Mouse (Mus musculus) kidney, adult 2 months (tissue): ENCODE measurements around the gene Ankrd24.

Source experiments
- CTCF ChIP-seq: fragments of 200-500 bp; conservative IDR thresholded peaks from 2 replicates; pipeline ENCODE4 v1.5.1; 2011; ENCODE audit warnings: low read depth, mild to moderate bottlenecking, control low read depth, low read length, moderate library complexity, mixed read lengths; ENCODE audit not compliant: insufficient read depth, insufficient read length
- POLR2A ChIP-seq: fragments of 200-500 bp; IDR thresholded peaks from one replicate; pipeline ENCODE4 v1.6.1; 2011; ENCODE audit warnings: low read depth, low read length, control low read depth

DNA sequence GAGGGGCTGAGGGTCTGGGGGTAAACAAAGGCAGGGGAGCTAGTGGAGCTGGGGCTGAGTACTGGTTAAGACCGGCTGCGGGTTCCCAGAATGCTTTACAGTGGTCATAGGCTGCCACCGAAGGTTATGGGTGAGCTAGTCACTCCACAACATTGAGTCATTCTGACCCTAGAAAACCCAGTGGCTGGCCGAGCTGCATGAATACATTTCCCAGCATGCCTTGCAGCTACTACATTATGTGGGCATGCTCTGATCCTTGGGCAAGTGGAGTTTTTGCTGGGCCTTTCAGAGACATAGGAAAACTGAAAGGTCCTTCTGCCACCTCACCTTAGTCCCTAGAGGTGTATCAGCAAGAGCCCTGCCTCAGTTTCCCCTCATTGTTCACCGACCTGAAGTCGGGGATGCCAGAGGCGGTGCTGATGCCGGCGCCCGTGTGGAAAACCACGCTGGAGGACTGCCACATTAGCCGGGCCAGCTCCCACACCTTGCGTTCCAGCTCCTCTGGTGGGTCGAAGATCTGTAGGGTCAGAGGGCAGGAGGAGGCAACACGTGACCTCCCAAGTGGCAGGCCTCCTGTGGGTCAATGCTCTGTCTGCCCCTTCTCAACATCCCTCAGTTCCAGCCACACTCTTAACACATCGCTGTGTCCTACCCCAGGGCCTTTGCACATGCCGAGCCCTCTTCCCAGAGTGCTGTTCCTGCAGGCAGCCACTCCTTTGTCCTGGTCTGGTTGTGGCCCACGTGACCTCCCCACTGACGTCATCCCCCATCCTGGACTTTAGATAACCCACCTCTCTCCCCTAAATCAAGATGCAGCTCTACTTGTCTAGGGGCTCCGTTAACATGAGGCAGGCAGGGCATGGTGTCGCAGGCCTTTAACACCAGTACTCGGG, 2.0 kb upstream of the Ankrd24 start:
- no peak for TF ChIP-seq CTCF
- no peak for TF ChIP-seq POLR2A
